28 mouse cellular contexts compared by ENCODE assay signal in genomic region chr11:83598207-83598837, GRCm38 (mm10). TPM values are rescaled to one million over a fixed set of nuclear protein-coding genes. Genes with fewer than 3 reads are reported as not detected.
DNase-seq lines count a peak whose midpoint lies in the region; ATAC-seq lines count a peak whose summit lies in the region.
"Had no signal": no experiment of that assay in that cellular context is flagged by ENCODE, and none has a peak within 500 bp of the region (broad histone marks: within the 10 kb centered on the region; RNA-seq: fewer than 3 reads in every experiment).

No protein-coding gene starts in this region.

- H3K4me2 ChIP-seq in lung, embryonic 16.5 days (ENCODE audit: low read depth, low read length), result no peak overlapping the region
- H3K4me2 ChIP-seq: embryonic facial prominence, embryonic 12.5 days; hindbrain, embryonic 12.5 days; liver, embryonic 13.5 days; midbrain, embryonic 11.5 days; neural tube, embryonic 15.5 days had no signal

- no peak overlapping the region for H3K9ac ChIP-seq in lung, embryonic 16.5 days (ENCODE audit: low read length)
- H3K9ac ChIP-seq: embryonic facial prominence, embryonic 12.5 days; hindbrain, embryonic 12.5 days; liver, embryonic 13.5 days; neural tube, embryonic 15.5 days had no signal

- no peaks in the 10 kb centered on the region for H3K9me3 ChIP-seq in heart, embryonic 10.5 days
- H3K9me3 ChIP-seq in lung, embryonic 16.5 days (ENCODE audit: control insufficient read depth, low read length), result no peaks in the 10 kb centered on the region
- H3K9me3 ChIP-seq: embryonic facial prominence, embryonic 12.5 days; hindbrain, embryonic 12.5 days; liver, embryonic 13.5 days; neural tube, embryonic 15.5 days had no signal

- H3K27me3 ChIP-seq in heart, embryonic 10.5 days (ENCODE audit: insufficient read depth, poor library complexity, severe bottlenecking), result no peaks in the 10 kb centered on the region
- H3K27me3 ChIP-seq in lung, embryonic 16.5 days (ENCODE audit: control insufficient read depth, insufficient read depth, low read depth, low read length), result no peaks in the 10 kb centered on the region
- H3K27me3 ChIP-seq: embryonic facial prominence, embryonic 12.5 days; hindbrain, embryonic 12.5 days; liver, embryonic 13.5 days; neural tube, embryonic 15.5 days had no signal

- no peak overlapping the region for H3K27ac ChIP-seq in heart, embryonic 10.5 days
- H3K27ac ChIP-seq in lung, embryonic 16.5 days (ENCODE audit: low read length), result peak overlapping the region; percentile 79
- H3K27ac ChIP-seq: hindbrain, embryonic 12.5 days; kidney, postnatal 0 days; liver, embryonic 13.5 days; neural tube, embryonic 15.5 days had no signal

- 69% methylated on average over 3 of the region's 3 CpGs for WGBS in heart, embryonic 10.5 days
- 45% methylated on average over 3 of the region's 3 CpGs for WGBS in lung, embryonic 16.5 days

- H3K4me1 ChIP-seq in heart, embryonic 10.5 days, result no peaks in the 10 kb centered on the region
- H3K4me1 ChIP-seq in lung, embryonic 16.5 days (replicated peaks; ENCODE audit: control insufficient read depth, insufficient read depth, low read length), result no peaks in the 10 kb centered on the region
- H3K4me1 ChIP-seq: embryonic facial prominence, embryonic 12.5 days; hindbrain, embryonic 12.5 days; liver, embryonic 13.5 days; neural tube, embryonic 15.5 days had no signal

- H3K36me3 ChIP-seq in heart, embryonic 10.5 days, result no peaks in the 10 kb centered on the region
- no peaks in the 10 kb centered on the region for H3K36me3 ChIP-seq in lung, embryonic 16.5 days (ENCODE audit: control insufficient read depth, insufficient read depth, low read length)
- H3K36me3 ChIP-seq: embryonic facial prominence, embryonic 12.5 days; hindbrain, embryonic 12.5 days; liver, embryonic 13.5 days; neural tube, embryonic 15.5 days had no signal

- no peak overlapping the region for H3K4me3 ChIP-seq in heart, embryonic 10.5 days
- H3K4me3 ChIP-seq in lung, embryonic 16.5 days (ENCODE audit: low read length), result no peak overlapping the region
- H3K4me3 ChIP-seq: embryonic facial prominence, embryonic 12.5 days; hindbrain, embryonic 12.5 days; liver, embryonic 13.5 days; neural tube, embryonic 15.5 days had no signal

- DNase-seq in heart, adult 11 months, result peak; percentile 16
- no peak for DNase-seq in heart, embryonic 10.5 days (ENCODE audit: low spot score)
- DNase-seq in lung, postnatal 14 days, result no peak
- DNase-seq in forelimb bud, embryonic 11.5 days (ENCODE audit: low read depth, low spot score), result peak; percentile 12
- DNase-seq in layer of hippocampus, adult 9-11 months, result no peak
- DNase-seq in cerebellum, postnatal 14 days, result no peak
- DNase-seq: adrenal gland, postnatal 36 days; cerebellum, adult 9-10 months; gastrocnemius, postnatal 10 days; heart, adult 18-20 months; liver, embryonic 13.5 days; lung, postnatal 10 days; right cerebral cortex, adult 18-20 months; right cerebral cortex, postnatal 4 days; thymus, adult 2 months; thymus, postnatal 4 days had no signal

- peak; percentile 89 for ATAC-seq in lung, embryonic 16.5 days (ENCODE audit: low read depth)
- ATAC-seq: forebrain, embryonic 14.5 days; intestine, postnatal 0 days had no signal

RNA-seq across cellular contexts. Expression of gene Ccl6, which starts 5.4 kb away (rescaled TPM):
- 0.64 and 2.5 TPM in 2 replicates for polyA plus RNA-seq in heart, embryonic 10.5 days (2016; fragmentation: Nextera tagmentation; extraction: Ambion mirVana)
- 10.0 and 19.7 TPM in 2 replicates for polyA plus RNA-seq in lung, embryonic 16.5 days (2015; fragmentation: Nextera tagmentation; extraction: Ambion mirVana)

RNA-seq across cellular contexts. Expression of gene Ccl9, which starts 19.9 kb away (rescaled TPM):
- polyA plus RNA-seq in heart, embryonic 10.5 days (2016; fragmentation: Nextera tagmentation; extraction: Ambion mirVana), result 0.41 and 0.97 TPM in 2 replicates
- 5.1 and 5.9 TPM in 2 replicates for polyA plus RNA-seq in lung, embryonic 16.5 days (2015; fragmentation: Nextera tagmentation; extraction: Ambion mirVana)

RNA-seq across cellular contexts. Expression of gene Rpl9-ps1, which starts 47.1 kb away (rescaled TPM):
- not detected in 2 replicates for polyA plus RNA-seq in heart, embryonic 10.5 days (2016; fragmentation: Nextera tagmentation; extraction: Ambion mirVana)
- polyA plus RNA-seq in lung, embryonic 16.5 days (2015; fragmentation: Nextera tagmentation; extraction: Ambion mirVana), result not detected in 2 replicates
- polyA plus RNA-seq: cortical plate, adult 2 months; embryonic facial prominence, embryonic 12.5 days; forebrain, embryonic 14.5 days; heart, embryonic 14.5 days; hindbrain, embryonic 12.5 days; intestine, postnatal 0 days; kidney, postnatal 0 days; limb, embryonic 11.5 days; liver, embryonic 13.5 days; midbrain, embryonic 11.5 days; neural tube, embryonic 15.5 days; stomach, embryonic 16.5 days; thymus, adult 2 months had no signal

RNA-seq across cellular contexts. Expression of gene Ccl3, which starts 50.8 kb away (rescaled TPM):
- 0.53 TPM in 1 of 2 replicates, not detected in the other for polyA plus RNA-seq in heart, embryonic 10.5 days (2016; fragmentation: Nextera tagmentation; extraction: Ambion mirVana)
- 0.48 and 0.95 TPM in 2 replicates for polyA plus RNA-seq in lung, embryonic 16.5 days (2015; fragmentation: Nextera tagmentation; extraction: Ambion mirVana)

Comparison
In these comparisons a context has a peak if more than half of its experiments do, and no peak if none do; other contexts are left out.
1. DNase-seq: peak in heart, adult 11 months (single experiment) and forelimb bud, embryonic 11.5 days (single experiment); none in heart, embryonic 10.5 days (single experiment), lung, postnatal 14 days (single experiment), layer of hippocampus, adult 9-11 months (single experiment) and cerebellum, postnatal 14 days (0 of 2).